Mouse (Mus musculus) limb, embryonic 15.5 days (tissue): ENCODE measurements around the gene Sds. TPM values are rescaled to one million over a fixed set of nuclear protein-coding genes. Genes with fewer than 3 reads are reported as not detected.

Source experiments
- ATAC-seq: fragments of 200-750 bp; cut with Nextera tagmentation; 2 replicates; pipeline ENCODE4 v1.8.0; 2017; ENCODE audit warnings: low read depth, moderate TSS enrichment; ENCODE audit not compliant: insufficient number of reproducible peaks, low FRiP score, low TSS enrichment
- H3K27ac ChIP-seq: fragments of 300-500 bp; sonication (generic); 2 replicates; pipeline ENCODE4 v1.5.1; 2015; ENCODE audit warnings: moderate library complexity, mild to moderate bottlenecking, inconsistent platforms
- H3K27me3 ChIP-seq: fragments of 300-500 bp; sonication (generic); 2 replicates; pipeline ENCODE4 v1.6.1; 2015; ENCODE audit warnings: inconsistent platforms
- H3K36me3 ChIP-seq: fragments of 300-500 bp; sonication (generic); 2 replicates; pipeline ENCODE4 v1.6.1; 2015; ENCODE audit warnings: inconsistent platforms
- H3K4me1 ChIP-seq: fragments of 300-500 bp; sonication (generic); 2 replicates; pipeline ENCODE4 v1.6.1; 2015; ENCODE audit warnings: inconsistent platforms
- H3K4me2 ChIP-seq: fragments of 300-500 bp; sonication (generic); 2 replicates; pipeline ENCODE4 v1.6.1; 2015; ENCODE audit warnings: mild to moderate bottlenecking, inconsistent platforms
- H3K4me3 ChIP-seq: fragments of 300-500 bp; sonication (generic); 2 replicates; pipeline ENCODE4 v1.5.1; 2015; ENCODE audit warnings: mild to moderate bottlenecking, inconsistent platforms
- H3K9ac ChIP-seq: fragments of 300-500 bp; sonication (generic); 2 replicates; pipeline ENCODE4 v1.6.1; 2015; ENCODE audit warnings: inconsistent platforms
- H3K9me3 ChIP-seq: fragments of 300-500 bp; sonication (generic); 2 replicates; pipeline ENCODE4 v1.6.1; 2016; ENCODE audit warnings: inconsistent platforms
- WGBS: fragments of 180-500 bp; shearing (Covaris S2); methylation state at CpG from one replicate; pipeline ENCODE4 v1.1.7; 2015; 5-methylcytosine and 5-hydroxymethylcytosine counted together
- polyA plus RNA-seq: library from polyadenylated mRNA; unstranded; fragments of >200 nt; fragmentation: Nextera tagmentation; extraction: Ambion mirVana; gene quantifications from 2 replicates; pipeline ENCODE4 v1.2.1, GENCODE M21; 2015

Gene Sds
- polyA plus RNA-seq, 1 experiment from 2014 or later: 0.24 TPM

- H3K9ac ChIP-seq: no peak overlapping the region
- no peak overlapping the region for H3K4me3 ChIP-seq
- no peak overlapping the region for H3K4me2 ChIP-seq
- no peaks in the 10 kb centered on the region for H3K27me3 ChIP-seq
- ATAC-seq: no peak
- H3K4me1 ChIP-seq: no peaks in the 10 kb centered on the region
- no peak overlapping the region for H3K27ac ChIP-seq
- H3K36me3 ChIP-seq: peaks cover 11% of the 10 kb centered on the region
- H3K9me3 ChIP-seq: no peaks in the 10 kb centered on the region
- 80% methylated on average over 17 of the region's 20 CpGs for WGBS
Measured at GRCm38 (mm10) chr5:120527296-120527964, 51.1 kb downstream of the Sds start.

GRCm38 (mm10) chr5:120531631-120532030, 55.3 kb downstream of the Sds start:
- H3K27me3 ChIP-seq: no peaks in the 10 kb centered on the region
- no peak for ATAC-seq
- 81% methylated on average over 8 of the region's 8 CpGs for WGBS

More at GRCm38 (mm10) chr5:120531631-120532030, 55.3 kb downstream of the Sds start:
- Histone ChIP-seq H3K4me1 (peaks cover 29% of the 10 kb centered on the region), H3K36me3 (peaks cover 6% of the 10 kb centered on the region; the same call in 1 of the 2 replicates), H3K9ac (no peak overlapping the region), H3K4me2 (no peak overlapping the region), H3K27ac (no peak overlapping the region), H3K9me3 (no peaks in the 10 kb centered on the region), H3K4me3 (no peak overlapping the region)

Other genes starting within 250 kb of the Sds start
- gene Lhx5, start 44.8 kb upstream of the Sds start, polyA plus RNA-seq: not detected in 2 replicates
- 0.57 and 0.95 TPM in 2 replicates for gene Sdsl, start 3.7 kb upstream of the Sds start, polyA plus RNA-seq
- 58.9 and 63.4 TPM in 2 replicates for gene Plbd2, start 27.1 kb downstream of the Sds start, polyA plus RNA-seq
- 12.0 and 13.4 TPM in 2 replicates for gene Slc8b1, start 34.6 kb downstream of the Sds start, polyA plus RNA-seq
- gene Tpcn1, start 112.1 kb downstream of the Sds start, polyA plus RNA-seq: 25.4 and 25.8 TPM in 2 replicates
- 0.38 TPM in 2 replicates for gene Iqcd, start 112.5 kb downstream of the Sds start, polyA plus RNA-seq
- 13.8 TPM in 2 replicates for gene Rita1, start 136.1 kb downstream of the Sds start, polyA plus RNA-seq
- gene Ddx54, start 136.2 kb downstream of the Sds start, polyA plus RNA-seq: 39.4 and 41.7 TPM in 2 replicates
- not detected in 2 replicates for gene Cfap73, start 157.7 kb downstream of the Sds start, polyA plus RNA-seq
- 0.43 and 0.49 TPM in 2 replicates for gene Rasal1, start 172.3 kb downstream of the Sds start, polyA plus RNA-seq
- gene Dtx1, start 235.4 kb downstream of the Sds start, polyA plus RNA-seq: 2.7 and 4.0 TPM in 2 replicates